Mouse (Mus musculus) MEL (cell line): Measurements from ENCODE around the gene Btn1a1. TPM values are rescaled to one million over a fixed set of nuclear protein-coding genes. Genes with fewer than 3 reads are reported as not detected.
A peak's percentile ranks its signal among the peaks of the same experiment; 100 is the strongest.

Source experiments
- DNase-seq: peaks from one replicate; pipeline ENCODE4 v3.0.0; 2011; ENCODE audit warnings: low read depth, low spot score
- H3K27ac ChIP-seq: 2 replicates; pipeline ENCODE4 v1.5.1; 2012; ENCODE audit warnings: low read depth, mild to moderate bottlenecking, control low read depth, low read length, moderate library complexity; ENCODE audit not compliant: control insufficient read depth
- H3K27me3 ChIP-seq, 2 experiments: fragments of 150-350 bp in 1 of 2; sonication (generic) in 1 of 2; 2 replicates each; pipeline ENCODE4 v1.6.1; 2012; ENCODE audit warnings: low read length in 2 of 2, mild to moderate bottlenecking in 2 of 2, improper control_type of control experiment in 1 of 2, moderate library complexity in 1 of 2; ENCODE audit not compliant: insufficient read depth in 2 of 2, control insufficient read depth in 1 of 2
- H3K36me3 ChIP-seq, 2 experiments: 2 replicates each; pipeline ENCODE4 v1.6.1; 2012 to 2014; ENCODE audit warnings: low read length in 2 of 2, improper control_type of control experiment in 1 of 2, inconsistent platforms in 1 of 2, mild to moderate bottlenecking in 1 of 2; ENCODE audit not compliant: insufficient read depth in 2 of 2, control insufficient read depth in 1 of 2
- H3K4me1 ChIP-seq, 2 experiments: fragments of 150-350 bp in 1 of 2; sonication (generic) in 1 of 2; 2 replicates each; pipeline ENCODE4 v1.6.1; 2012; ENCODE audit warnings: low read length in 2 of 2, improper control_type of control experiment in 1 of 2, mild to moderate bottlenecking in 1 of 2; ENCODE audit not compliant: insufficient read depth in 2 of 2, control insufficient read depth in 1 of 2
- H3K4me3 ChIP-seq, 2 experiments: fragments of 150-350 bp in 1 of 2; sonication (generic) in 1 of 2; 2 replicates each; pipeline ENCODE4 v1.5.1; 2012; ENCODE audit warnings: low read depth in 2 of 2, low read length in 2 of 2, mild to moderate bottlenecking in 2 of 2, moderate library complexity in 2 of 2, control low read depth in 1 of 2, improper control_type of control experiment in 1 of 2; ENCODE audit not compliant: control insufficient read depth in 1 of 2, insufficient read depth in 1 of 2
- H3K79me2 ChIP-seq: 2 replicates; pipeline ENCODE4 v1.6.1; 2012; ENCODE audit warnings: mild to moderate bottlenecking, low read length, moderate library complexity; ENCODE audit not compliant: control insufficient read depth, poor library complexity, insufficient read depth
- H3K9ac ChIP-seq: 2 replicates; pipeline ENCODE4 v1.6.1; 2012; ENCODE audit warnings: low read depth, mild to moderate bottlenecking, control low read depth, low read length, moderate library complexity; ENCODE audit not compliant: control insufficient read depth, poor library complexity, severe bottlenecking
- H3K9me3 ChIP-seq: fragments of 150-350 bp; sonication (generic); replicated peaks from 2 replicates; pipeline ENCODE4 v1.6.1; 2012; ENCODE audit warnings: mild to moderate bottlenecking, low read length, improper control_type of control experiment, moderate library complexity; ENCODE audit not compliant: insufficient read depth
- CHD1 ChIP-seq: IDR thresholded peaks from 2 replicates; pipeline ENCODE4 v1.6.1; 2012; ENCODE audit warnings: low read depth, mild to moderate bottlenecking, inconsistent platforms, low read length, improper control_type of control experiment
- CHD2 ChIP-seq: IDR thresholded peaks from 2 replicates; pipeline ENCODE4 v1.6.1; 2011; ENCODE audit warnings: low read length, improper control_type of control experiment
- CTCF ChIP-seq, 3 experiments: IDR thresholded peaks in 2 of 3; conservative IDR thresholded peaks in 1 of 3; 2 replicates each; pipeline ENCODE4 v1.5.1; 2011 to 2012; ENCODE audit warnings: low read length in 3 of 3, low read depth in 2 of 3, mild to moderate bottlenecking in 2 of 3, improper control_type of control experiment in 1 of 3, inconsistent platforms in 1 of 3, mixed read lengths in 1 of 3, moderate library complexity in 1 of 3; ENCODE audit not compliant: control insufficient read depth in 1 of 3, insufficient read depth in 1 of 3, poor library complexity in 1 of 3, severe bottlenecking in 1 of 3
- ETS1 ChIP-seq: IDR thresholded peaks from 2 replicates; pipeline ENCODE4 v1.6.1; 2012; ENCODE audit warnings: low read depth, mild to moderate bottlenecking, inconsistent platforms, low read length, improper control_type of control experiment, moderate library complexity
- GABPA ChIP-seq: IDR thresholded peaks from 2 replicates; pipeline ENCODE4 v1.6.1; 2012; ENCODE audit warnings: low read depth, mild to moderate bottlenecking, inconsistent platforms, low read length, improper control_type of control experiment, moderate library complexity
- GATA1 ChIP-seq: IDR thresholded peaks from 2 replicates; pipeline ENCODE4 v1.6.1; 2011; ENCODE audit warnings: low read depth, low read length, improper control_type of control experiment
- MAFK ChIP-seq: IDR thresholded peaks from 2 replicates; pipeline ENCODE4 v1.6.1; 2011; ENCODE audit warnings: low read depth, mild to moderate bottlenecking, low read length, improper control_type of control experiment, borderline replicate concordance
- MAX ChIP-seq: IDR thresholded peaks from 2 replicates; pipeline ENCODE4 v1.6.1; 2011; ENCODE audit warnings: low read length, improper control_type of control experiment
- MAZ ChIP-seq: IDR thresholded peaks from 2 replicates; pipeline ENCODE4 v1.6.1; 2012; ENCODE audit warnings: low read depth, mild to moderate bottlenecking, inconsistent platforms, low read length, improper control_type of control experiment
- MYB ChIP-seq: IDR thresholded peaks from 2 replicates; pipeline ENCODE4 v1.6.1; 2011; ENCODE audit warnings: mild to moderate bottlenecking, low read depth, low read length, improper control_type of control experiment
- POLR2AphosphoS5 ChIP-seq: IDR thresholded peaks from 2 replicates; pipeline ENCODE4 v1.6.1; 2012; ENCODE audit warnings: low read depth, borderline replicate concordance, mild to moderate bottlenecking, inconsistent platforms, low read length, moderate library complexity, mixed read lengths
- SIN3A ChIP-seq: IDR thresholded peaks from 2 replicates; pipeline ENCODE4 v1.6.1; 2012; ENCODE audit warnings: low read length, improper control_type of control experiment, inconsistent platforms
- SMC3 ChIP-seq: IDR thresholded peaks from 2 replicates; pipeline ENCODE4 v1.6.1; 2011; ENCODE audit warnings: low read depth, low read length, improper control_type of control experiment
- TAL1 ChIP-seq: IDR thresholded peaks from 2 replicates; pipeline ENCODE4 v1.6.1; 2012; ENCODE audit warnings: mild to moderate bottlenecking, inconsistent platforms, low read length, moderate library complexity, mixed read lengths
- USF1 ChIP-seq: IDR thresholded peaks from 2 replicates; pipeline ENCODE4 v1.6.1; 2014; ENCODE audit warnings: low read depth, mild to moderate bottlenecking, inconsistent platforms, low read length, improper control_type of control experiment, moderate library complexity
- ZC3H11A ChIP-seq: IDR thresholded peaks from 2 replicates; pipeline ENCODE4 v1.6.1; 2012; ENCODE audit warnings: low read depth, mild to moderate bottlenecking, inconsistent platforms, low read length, improper control_type of control experiment
- ZKSCAN1 ChIP-seq: IDR thresholded peaks from 2 replicates; pipeline ENCODE4 v1.6.1; 2012; ENCODE audit warnings: low read depth, mild to moderate bottlenecking, inconsistent platforms, low read length, improper control_type of control experiment, moderate library complexity
- ZMIZ1 ChIP-seq: IDR thresholded peaks from 2 replicates; pipeline ENCODE4 v1.6.1; 2012; ENCODE audit warnings: low read depth, mild to moderate bottlenecking, inconsistent platforms, low read length, improper control_type of control experiment, moderate library complexity
- polyA plus RNA-seq, 2 experiments: library from polyadenylated mRNA; stranded (reverse) in 1 of 2; unstranded in 1 of 2; fragments of >175 nt in 1 of 2; fragments of >200 nt in 1 of 2; gene quantifications; 2 replicates each; pipeline versions ENCODE4 v1.2.1 to v1.2.4; 2012; ENCODE audit warnings: low replicate concordance in 2 of 2, low read depth in 1 of 2; ENCODE audit not compliant: insufficient read length in 2 of 2, insufficient read depth in 1 of 2, missing spikeins in 1 of 2
- total RNA-seq: library from RNA; depleted of rRNA; stranded (reverse); fragments of 300-350 nt; gene quantifications from 2 replicates; pipeline ENCODE4 v1.2.3, GENCODE M21; 2012

Btn1a1 gene
- total and polyA plus RNA-seq, 3 experiments, result 0.25 TPM; not detected in 2

GRCm38 (mm10) chr13:23488400-23489322 is 23.0 kb upstream of the Btn1a1 start, which contains the start of gene Btn2a2:
TSS of gene Btn2a2 (minus strand) at chr13:23488857.
- H3K4me1 ChIP-seq, result peaks cover 4 to 7% of the 10 kb centered on the region in 2 experiments
- H3K9me3 ChIP-seq, result no peaks in the 10 kb centered on the region
- peaks cover 0 to 13% of the 10 kb centered on the region in 2 experiments; a peak in 2 of 4 replicates for H3K36me3 ChIP-seq
- H3K9ac ChIP-seq, result no peak within 1 kb of the TSS
- no peak within 1 kb of the TSS; a peak in 1 of 4 replicates for H3K4me3 ChIP-seq
- H3K27me3 ChIP-seq, result peaks cover 0 to 3% of the 10 kb centered on the region in 2 experiments; a peak in 2 of 4 replicates
- no peaks in the 10 kb centered on the region for H3K79me2 ChIP-seq
- TF ChIP-seq GABPA (no peak), CHD2 (peak; percentile 92), MAX (peak; percentile 77)
- DNase-seq, result peak; percentile 80
- no peak within 1 kb of the TSS for H3K27ac ChIP-seq

GRCm38 (mm10) chr13:23485271-23485670 is 19.6 kb upstream of the Btn1a1 start:
- Histone ChIP-seq H3K27me3 (peaks cover 5 to 13% of the 10 kb centered on the region in 2 experiments), H3K4me3 (no peak overlapping the region), H3K9me3 (no peaks in the 10 kb centered on the region), H3K9ac (no peak overlapping the region), H3K27ac (no peak overlapping the region), H3K36me3 (no peaks in the 10 kb centered on the region), H3K79me2 (no peaks in the 10 kb centered on the region), H3K4me1 (no peaks in the 10 kb centered on the region)
- DNase-seq, result no peak
- TF ChIP-seq MAFK, result no peak
- TF ChIP-seq SIN3A, result no peak
- TF ChIP-seq TAL1, result no peak
- TF ChIP-seq GABPA, result no peak
- no peak for TF ChIP-seq SMC3
- TF ChIP-seq CHD1, result no peak
- TF ChIP-seq GATA1, result no peak
- no peak for TF ChIP-seq ZC3H11A
- no peak for TF ChIP-seq USF1
- no peak for TF ChIP-seq ZMIZ1
- no peak for TF ChIP-seq CTCF (IDR thresholded peaks at IDR 0.05 in 2 of 3, conservative IDR thresholded peaks at IDR 0.05 in 1 of 3; ENCODE audit: control insufficient read depth in 1 of 3, insufficient read depth in 1 of 3, low read depth in 2 of 3, low read length in 3 of 3, poor library complexity in 1 of 3, severe bottlenecking in 1 of 3)
- no peak for TF ChIP-seq ETS1
- no peak for TF ChIP-seq MAX
- TF ChIP-seq POLR2AphosphoS5, result no peak
- no peak for TF ChIP-seq MYB
- no peak for TF ChIP-seq MAZ
- no peak for TF ChIP-seq ZKSCAN1
